Mouse (Mus musculus) gastrocnemius, postnatal 4 days (tissue): Measurements from ENCODE around the gene Chpf2. TPM values are rescaled to one million over a fixed set of nuclear protein-coding genes. Genes with fewer than 3 reads are reported as not detected.
"Not testable (repeated sequence)": the region's sequence is repeated elsewhere in the genome, so short reads cannot be mapped to it uniquely, and the experiment has no call there.

ENCODE experiments used
- DNase-seq, 2 experiments: peaks; one replicate each; pipeline ENCODE4 v3.0.0; 2021 to 2022; ENCODE audit warnings: low spot score in 2 of 2, mixed read lengths in 2 of 2
- long read RNA-seq, 2 experiments: library from polyadenylated mRNA; stranded (forward); transcript quantifications; one replicate each; pipeline ENCODE4 v2.0.0; 2021
- total RNA-seq, 2 experiments: library from RNA; stranded (reverse); gene quantifications; 2 replicates each; pipeline ENCODE4 v1.2.3; 2021

Chpf2 gene
- total RNA-seq, result 10 to 100 TPM; 34.4 to 36.7 TPM
- long read RNA-seq, experiment 1, transcript Chpf2-202 (4 exons, 3,715 nt), result major isoform, 30 of 46 reads
- long read RNA-seq, experiment 1, partial matches to known transcripts, result 7 of 46 reads
- long read RNA-seq, experiment 1, other reads (novel, unspliced or antisense), result 9 of 46 reads
- long read RNA-seq, experiment 2, transcript Chpf2-202 (4 exons, 3,715 nt), result major isoform, 46 of 59 reads
- long read RNA-seq, experiment 2, partial matches to known transcripts, result 4 of 59 reads
- long read RNA-seq, experiment 2, other reads (novel, unspliced or antisense), result 8 of 59 reads

DNA sequence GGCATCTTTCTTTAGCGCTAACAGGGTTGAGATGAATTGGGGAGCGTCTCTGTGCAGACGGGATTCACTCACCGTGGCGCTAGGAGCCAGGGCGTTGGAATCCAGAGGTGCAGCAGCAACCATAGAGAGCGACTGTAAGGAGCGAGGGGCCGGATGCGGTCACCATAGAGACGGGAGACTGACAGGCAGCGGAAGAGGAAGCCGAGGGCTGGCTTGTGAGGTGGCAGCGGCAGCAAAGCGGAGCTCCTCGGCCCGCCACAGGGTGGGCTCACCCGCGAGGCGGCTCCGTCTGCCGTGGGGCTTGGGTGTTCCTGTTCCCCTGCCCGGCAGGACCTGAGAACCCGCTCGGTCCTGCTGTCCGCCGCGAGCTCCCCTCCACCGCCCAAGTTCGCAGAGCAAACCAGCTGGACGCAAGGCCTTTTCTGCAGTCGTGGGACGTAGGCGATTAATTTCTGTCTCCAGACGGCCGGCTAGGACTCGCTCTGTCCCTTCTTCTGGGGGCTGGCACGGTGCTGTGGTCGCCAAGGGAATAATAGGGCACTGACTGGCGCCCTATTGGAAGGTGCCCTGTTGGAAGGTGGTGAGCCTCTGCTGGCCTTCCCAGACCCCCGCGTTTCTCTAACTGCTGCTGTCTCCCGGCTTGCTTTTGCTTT lies at the start of gene Chpf2:
Chpf2 (plus strand) TSS at position 195 of the 653 bp plus-strand sequence.
- DNase-seq, result peak; percentile 51 to 79

DNA sequence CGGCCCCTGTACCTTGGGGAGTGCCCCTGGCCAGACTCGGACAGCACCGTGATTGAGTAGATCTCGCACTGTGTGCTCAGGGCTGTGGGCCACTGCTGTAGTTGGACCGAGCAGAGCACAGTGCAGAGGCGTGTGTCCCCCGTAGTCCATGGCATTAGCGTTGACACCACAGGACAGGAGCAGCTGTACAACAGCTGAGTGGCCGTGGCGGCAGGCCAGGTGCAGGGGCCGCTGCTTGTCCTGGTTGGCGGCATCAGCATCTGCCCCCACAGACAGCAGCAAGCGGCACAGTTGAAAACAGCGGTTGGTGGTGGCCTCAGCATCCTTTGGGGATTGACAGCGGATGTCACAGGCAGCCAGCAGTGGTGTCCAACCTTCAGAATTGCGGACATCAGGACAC lies 48.9 kb upstream of the Chpf2 start:
- peak in 1 of 2 experiments; percentile 71 for DNase-seq

DNA sequence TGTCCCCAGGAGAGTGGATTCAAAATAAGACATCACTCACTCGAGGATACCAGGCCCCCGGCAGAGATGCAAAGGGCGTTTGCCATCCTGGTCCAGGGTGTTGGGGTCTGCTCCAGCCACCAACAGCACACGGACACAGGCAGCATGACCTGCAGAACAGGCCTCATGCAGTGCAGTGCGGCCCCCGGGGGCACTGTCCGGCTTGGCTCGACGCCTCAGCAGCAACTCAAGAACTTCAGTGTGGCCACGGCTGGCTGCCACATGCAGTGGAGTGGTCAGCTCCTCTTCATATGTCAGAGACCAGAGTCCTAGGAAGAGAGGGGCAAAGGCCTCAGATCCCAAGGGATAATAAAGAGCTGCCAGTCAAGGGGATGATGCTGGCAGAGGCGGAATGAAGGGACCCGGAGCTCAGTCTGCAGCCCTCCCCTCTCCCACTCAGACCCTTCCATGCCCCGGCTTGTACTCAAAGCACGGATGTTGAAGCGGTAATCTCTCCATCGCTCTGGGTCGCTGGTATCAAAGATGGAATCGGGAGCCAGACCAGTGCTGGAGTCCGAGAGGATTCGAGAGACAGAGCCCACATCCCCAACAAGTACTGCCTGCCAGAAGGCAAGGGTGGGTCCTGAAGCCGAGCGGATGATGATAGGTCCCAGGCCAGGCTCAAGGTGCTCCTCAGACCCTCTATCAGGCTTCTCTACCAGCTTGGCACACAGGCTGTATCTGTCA lies 46.8 kb upstream of the Chpf2 start:
- DNase-seq, result no peak

DNA sequence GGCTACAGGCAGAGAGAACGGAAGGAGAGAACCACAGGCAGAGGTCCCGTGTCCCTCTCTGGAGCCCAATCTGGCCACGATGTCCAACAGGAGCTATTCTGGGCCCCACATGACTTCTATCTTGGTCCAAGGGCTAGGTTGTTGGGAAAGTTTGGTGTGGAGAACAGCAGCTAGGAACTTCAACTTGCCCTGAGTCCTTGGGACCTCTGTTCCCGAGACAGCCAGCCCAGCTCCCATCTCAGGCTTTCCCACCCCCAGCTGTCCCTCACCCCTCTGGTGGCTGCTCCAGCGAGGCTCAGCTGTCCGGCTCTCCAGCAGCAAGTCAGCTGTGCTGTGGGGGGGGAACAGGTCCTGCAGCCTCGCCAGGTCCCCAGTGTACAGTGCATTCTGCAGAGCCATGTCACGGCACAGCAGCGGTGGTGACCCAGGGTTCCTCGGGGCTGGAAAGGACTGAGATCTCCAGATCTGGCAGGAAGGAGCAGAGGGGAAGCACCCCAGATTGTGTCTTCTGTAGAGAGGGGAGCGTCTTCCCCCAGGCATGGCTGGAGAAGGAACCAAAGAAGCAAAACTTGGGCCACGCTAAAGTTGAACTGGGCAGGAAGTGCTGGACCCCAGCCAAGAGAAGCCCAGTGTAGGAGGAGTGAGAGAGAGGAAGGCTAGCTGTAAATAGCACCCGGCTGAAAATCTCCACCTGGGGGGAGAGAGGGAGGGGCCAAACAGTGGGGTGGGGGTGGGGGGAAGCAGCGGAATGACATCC lies 46.0 kb upstream of the Chpf2 start, which contains the start of gene Asb10:
Asb10 (minus strand) TSS at position 592 of the 757 bp plus-strand sequence.
- peak; percentile 52 to 78 for DNase-seq

DNA sequence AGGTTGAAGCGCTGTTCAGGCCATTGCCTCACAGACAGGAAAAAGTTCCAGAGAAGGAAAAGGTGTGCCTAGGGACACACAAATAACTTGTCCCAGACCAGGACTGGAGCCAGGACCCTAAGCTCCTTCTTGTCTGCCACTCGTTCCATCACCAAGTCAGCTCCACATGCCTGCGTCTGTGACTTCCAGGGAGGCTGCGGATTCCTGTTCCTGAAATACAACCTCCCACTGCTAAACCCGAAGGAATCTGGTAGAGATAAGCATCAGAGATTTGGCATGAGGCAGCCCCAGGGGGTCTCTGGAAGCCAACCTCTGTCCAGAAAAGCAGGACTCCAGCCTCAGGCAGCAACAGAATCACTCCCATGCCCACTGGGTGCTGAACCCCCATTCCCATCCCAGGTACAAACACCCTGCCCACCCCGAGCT lies 45.4 kb upstream of the Chpf2 start:
- no peak for DNase-seq

DNA sequence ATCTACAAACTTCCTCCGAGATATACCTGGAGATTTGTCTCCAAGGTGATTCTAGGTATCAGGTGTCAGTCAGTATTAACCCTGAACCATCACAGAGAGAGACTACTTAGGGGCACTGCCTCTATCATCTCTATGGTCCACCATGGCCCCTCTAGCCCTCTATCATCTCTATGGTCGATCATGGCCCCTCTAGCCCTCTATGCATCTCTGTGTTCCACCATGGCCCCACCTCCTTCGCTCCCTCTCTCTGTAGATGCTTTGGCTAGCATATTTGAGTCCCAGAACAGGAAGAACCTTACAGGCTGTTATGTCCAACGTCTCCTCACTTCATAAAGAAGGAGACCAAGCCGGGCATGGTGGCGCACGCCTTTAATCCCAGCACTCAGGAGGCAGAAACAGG lies 43.9 kb upstream of the Chpf2 start:
- no peak for DNase-seq

DNA sequence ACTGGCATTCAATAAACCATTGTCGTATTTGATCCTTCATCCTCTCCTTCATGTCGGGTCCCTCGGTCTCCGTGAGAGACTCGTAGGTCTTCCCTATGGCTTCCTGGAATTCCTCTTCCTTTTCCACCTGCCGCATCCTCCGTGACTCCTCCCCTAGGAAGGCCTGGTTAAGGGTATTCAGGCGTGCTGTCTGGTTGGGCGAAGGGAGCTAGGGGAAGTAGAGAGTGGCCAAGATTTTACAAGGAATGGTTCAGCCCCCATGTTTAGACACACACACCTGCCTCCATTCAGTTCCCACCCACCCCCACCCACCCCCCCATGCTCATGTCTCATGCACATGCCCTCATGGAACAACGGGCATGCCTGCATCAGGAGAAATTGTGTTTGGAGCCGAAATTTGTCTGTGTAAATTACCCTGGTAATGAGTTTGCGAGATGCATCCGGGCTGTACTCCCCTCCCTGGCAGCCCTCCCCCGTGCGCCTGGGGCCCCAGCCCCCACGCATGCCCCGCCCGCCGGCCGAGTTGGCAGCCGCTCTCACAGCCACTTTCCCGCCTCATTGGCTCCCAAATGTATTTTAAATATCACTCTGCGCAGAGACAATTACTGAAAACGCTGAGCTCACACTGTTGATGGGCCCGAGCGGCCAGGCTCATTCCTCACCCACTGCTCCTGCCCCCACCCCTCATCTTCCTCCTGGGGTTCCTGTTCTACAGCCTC lies 35.8 kb upstream of the Chpf2 start:
- peak in 1 of 2 experiments; percentile 64 for DNase-seq

DNA sequence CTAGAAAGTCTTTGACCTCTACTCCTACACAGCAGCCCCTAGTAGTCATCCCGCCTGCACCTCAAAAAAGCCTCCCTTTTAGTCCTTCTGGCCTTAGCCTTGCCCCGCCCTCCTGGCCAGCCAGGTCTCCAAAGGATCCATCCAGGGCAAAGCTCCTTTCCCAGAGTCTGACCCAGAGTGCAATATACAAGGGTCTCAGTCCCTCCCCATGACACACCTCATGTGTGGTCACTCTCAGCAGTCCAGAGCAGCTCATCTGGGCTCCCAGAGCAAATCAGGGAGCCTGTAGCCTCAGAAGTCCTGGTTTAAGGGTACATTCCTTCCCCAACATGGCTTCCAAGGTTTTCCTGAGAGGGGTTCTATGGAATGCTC lies 35.2 kb upstream of the Chpf2 start:
- no peak for DNase-seq

DNA sequence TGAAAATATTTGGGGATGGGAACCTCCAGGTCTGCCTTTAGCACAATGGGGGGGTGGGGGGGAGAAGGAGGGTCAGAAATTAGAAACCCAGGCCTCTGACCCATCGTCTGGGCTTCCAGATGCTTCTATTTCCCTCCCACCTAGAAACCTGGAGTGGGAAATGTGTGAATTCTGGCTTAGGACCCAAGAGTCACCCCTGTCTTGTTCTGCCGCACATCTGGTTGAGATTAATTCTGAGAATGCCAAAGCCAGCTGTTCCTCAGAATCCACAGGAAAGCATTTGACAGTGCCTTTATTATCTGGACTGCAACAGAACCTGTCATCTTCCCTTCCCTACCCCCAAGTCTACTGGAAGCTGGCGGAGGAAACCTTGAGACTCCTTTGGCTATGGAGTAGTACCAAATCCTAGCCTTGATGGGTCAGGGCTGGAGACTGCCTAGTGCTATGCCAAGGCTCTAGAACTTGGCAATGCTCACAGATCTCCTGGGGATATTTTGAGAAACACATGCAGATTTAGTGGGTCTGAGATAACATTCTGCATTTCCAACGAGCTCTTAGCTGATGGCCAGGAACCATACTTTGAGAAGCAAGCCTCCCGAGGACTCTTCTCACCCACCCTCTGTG lies 32.8 kb upstream of the Chpf2 start:
- no peak for DNase-seq

DNA sequence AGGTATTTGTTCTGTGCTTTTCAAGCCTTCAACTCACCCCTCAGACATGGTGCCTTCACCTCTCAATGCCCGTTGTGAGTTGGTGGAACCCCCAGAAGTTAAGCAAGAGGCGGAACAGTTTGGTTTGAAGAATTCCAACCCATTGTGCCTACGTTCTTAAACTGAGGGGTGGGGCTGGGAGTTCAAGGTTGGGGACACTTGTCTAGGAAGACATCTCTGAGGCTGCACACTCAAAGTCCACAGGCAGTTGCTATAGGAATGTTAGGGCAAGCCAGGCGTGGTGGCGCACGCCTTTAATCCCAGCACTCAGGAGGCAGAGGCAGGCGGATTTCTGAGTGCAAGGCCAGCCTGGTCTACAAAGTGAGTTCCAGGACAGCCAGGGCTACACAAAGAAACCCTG lies 31.2 kb upstream of the Chpf2 start:
- DNase-seq, result not testable (repeated sequence)

DNA sequence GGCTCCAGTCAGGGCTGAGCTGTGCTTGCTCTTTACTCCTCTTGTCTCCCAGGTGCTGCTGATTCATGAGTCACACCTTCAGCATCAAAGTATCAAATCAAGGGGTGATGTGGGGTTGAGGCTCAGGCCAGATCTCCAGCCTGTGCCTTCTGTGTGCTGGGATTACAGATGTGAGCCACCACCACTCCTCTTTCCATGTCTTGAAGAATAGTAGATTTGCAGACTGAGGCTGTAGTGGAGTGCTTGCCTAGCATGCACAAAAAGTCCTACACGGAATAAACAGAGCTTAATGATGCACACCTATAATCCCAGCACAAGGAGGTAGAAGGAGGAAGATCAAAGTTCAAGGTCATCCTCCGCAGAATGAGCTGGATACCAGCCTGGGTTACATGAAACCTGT lies 29.8 kb upstream of the Chpf2 start, which contains the start of gene 4931409K22Rik:
4931409K22Rik (minus strand) TSS at position 101 of the 400 bp plus-strand sequence.
- DNase-seq, result no peak

DNA sequence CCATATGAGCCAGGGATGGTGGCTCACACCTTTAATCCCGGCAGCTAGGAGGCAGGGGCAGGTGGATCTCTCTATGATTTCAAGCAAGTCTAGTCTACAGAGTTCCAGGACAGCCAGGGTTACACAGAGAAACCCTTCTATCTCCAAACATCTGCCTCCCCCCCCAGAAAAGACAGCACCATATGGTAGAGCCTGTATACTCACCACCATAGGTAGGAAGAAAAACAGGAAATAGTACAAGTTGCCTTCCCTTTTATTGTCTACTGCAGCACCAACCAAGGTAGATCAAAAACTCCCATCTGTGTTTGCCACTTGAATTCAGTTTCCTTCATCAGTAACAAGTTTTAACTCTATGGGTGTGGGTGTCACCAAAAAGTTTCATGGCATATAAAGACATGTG lies 10.6 kb upstream of the Chpf2 start:
- no peak for DNase-seq

DNA sequence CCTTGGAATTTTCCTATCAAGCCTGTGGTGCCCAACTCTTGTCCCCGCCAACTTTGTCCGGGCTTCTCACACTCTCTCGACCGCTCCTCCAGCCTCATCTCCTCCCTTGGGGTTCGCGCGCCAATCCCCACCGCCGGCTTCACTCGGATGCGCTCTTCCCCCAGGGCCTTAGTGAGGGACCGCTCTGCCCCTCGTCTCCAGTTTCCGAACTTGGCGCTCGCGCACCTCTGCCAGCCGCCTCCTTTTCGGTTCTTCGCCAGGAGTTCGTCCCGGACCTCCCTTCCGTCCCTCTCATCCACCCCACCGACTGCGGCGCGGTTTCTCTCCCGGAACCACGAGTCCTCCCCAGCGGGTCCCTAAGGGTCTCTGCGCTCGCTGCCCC lies 9.7 kb upstream of the Chpf2 start:
- DNase-seq, result peak in 1 of 2 experiments; percentile 47

DNA sequence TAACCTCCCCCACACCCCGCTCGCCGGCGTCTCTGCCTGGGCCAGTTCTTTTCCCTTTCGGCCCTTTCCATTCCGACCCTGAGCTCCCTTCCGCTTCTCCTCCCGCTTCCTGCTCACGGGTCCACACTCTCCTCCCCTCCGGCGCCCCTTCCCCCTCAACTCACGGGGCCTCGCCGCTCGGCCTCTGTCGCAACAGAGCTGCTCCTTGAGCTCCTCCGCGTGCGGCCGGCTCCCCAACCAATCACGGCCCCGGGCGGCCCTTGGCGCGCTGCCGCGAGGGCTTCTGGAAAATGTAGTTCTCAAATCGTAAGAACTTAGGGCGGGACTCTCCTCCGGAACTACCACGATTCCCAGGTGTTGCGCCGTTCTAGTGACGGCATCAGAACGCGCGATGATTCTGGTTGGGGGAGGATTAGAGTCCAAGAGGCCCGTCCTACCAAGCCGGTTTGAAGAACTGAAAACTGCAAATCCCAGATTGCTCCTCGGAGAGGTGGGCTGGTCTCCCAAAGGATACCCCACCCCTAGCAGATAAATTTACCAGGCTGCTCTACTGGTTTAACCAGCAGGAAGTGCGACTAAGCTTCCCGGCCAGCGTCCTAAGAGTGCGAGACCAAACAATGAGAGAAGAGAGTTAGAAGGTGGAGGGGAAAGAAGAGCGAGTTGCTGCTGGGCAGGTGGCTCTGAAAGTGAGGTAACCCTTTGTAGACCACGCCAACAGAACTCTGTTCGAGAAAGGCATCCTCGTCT lies 9.2 kb upstream of the Chpf2 start, which contains the start of gene Abcf2:
Abcf2 (minus strand) TSS at position 285 of the 747 bp plus-strand sequence.
- peak; percentile 100 for DNase-seq

DNA sequence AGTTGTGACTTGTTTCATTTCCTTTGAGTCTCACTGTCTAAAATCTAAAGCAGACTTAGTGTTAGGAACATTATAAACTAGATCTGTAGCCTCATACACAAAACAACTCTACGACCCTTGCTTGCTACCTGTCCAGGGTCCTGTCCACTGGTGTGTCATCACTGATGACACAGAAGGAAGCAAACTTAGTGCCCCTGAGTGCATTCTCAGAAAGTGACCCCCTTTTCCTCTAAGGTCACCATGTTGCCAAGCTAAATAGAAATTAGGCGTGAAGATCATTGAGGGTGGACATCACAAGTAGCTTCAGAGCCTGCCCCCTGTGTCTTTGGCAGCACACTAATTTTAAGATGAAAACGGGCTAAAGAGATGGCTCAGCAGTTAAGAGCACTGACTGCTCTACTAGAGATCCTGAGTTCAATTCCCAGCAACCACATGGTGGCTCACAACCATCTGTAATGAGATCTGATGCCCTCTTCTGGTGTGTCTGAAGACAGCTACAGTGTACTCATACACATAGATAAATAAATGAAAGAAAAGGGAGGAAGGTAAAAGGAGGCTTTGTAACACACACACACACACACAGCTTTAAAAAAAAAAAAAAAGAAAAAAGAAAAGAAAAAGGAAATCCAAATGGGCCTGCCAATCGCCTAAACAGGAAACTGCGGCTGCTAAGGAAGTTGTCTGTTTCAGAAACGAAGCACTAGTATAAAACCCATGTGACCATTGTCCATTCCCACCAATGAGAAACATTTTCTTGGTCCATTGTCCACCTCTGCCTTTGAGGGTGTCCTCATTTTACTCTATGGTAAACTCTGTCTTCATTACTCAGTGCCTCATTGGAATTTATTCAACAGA lies 8.2 kb upstream of the Chpf2 start:
- no peak for DNase-seq

DNA sequence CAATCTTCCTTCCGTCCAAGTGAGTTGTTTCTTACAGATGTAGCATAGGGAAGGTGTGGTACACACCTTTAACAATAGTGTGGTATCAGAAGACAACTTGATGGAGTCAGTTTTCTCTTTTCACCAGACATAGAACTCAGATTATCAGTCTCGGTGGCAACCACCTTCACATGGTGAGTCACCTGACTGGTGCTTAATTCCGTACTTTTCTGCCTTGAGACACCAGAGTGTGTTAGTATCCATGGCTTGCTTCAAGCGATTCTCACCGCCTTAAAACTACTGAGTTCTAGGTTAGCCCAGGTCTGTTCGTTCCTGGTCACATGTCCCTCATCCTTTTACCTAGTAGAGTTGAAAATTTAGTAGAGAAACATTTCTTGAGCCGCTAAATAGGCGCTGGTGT lies 435 bp upstream of the Chpf2 start:
- no peak for DNase-seq

DNA sequence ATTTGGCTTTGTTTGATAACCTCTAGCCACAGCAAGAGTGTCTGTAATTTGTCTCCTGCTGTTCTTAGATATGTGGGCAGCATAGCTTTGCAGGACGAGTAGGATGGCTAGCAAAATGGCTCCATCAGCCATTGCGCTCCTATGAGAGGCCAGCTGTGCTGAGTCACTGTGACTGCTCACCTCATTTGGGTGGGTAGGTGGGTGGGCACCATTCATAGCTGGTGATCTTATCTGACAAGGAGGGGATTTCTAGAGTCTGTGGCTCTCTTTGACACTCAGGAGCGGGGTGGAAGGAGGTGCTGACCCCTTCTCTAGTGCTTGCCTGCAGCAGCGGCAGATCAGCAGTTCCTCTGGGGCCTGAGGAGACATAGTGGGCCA lies 648 bp downstream of the Chpf2 start:
- no peak for DNase-seq
